Mouse (Mus musculus): ENCODE measurements around the gene Tmem88. TPM values are rescaled to one million over a fixed set of nuclear protein-coding genes. Genes with fewer than 3 reads are reported as not detected.

The Tmem88 gene
- polyA plus RNA-seq, 1 experiment from 2014 or later, result 5.9 TPM

- Histone ChIP-seq H3K4me2 (ENCODE audit: low read length) (peak within 1 kb of the TSS; percentile 92), H3K27me3 (ENCODE audit: control insufficient read depth, insufficient read depth, low read depth, low read length) (no peaks in the 10 kb centered on the region), H3K4me1 (ENCODE audit: control insufficient read depth, insufficient read depth, low read length) (peaks cover 48% of the 10 kb centered on the region), H3K27ac (ENCODE audit: low read length) (peak within 1 kb of the TSS; percentile 99), H3K36me3 (ENCODE audit: control insufficient read depth, insufficient read depth, low read length) (no peaks in the 10 kb centered on the region), H3K9ac (ENCODE audit: low read depth, low read length) (peak within 1 kb of the TSS; percentile 98), H3K4me3 (ENCODE audit: low read depth, low read length) (peak within 1 kb of the TSS; percentile 67), H3K9me3 (replicated peaks; ENCODE audit: control insufficient read depth, low read length, poor library complexity, severe bottlenecking) (no peaks in the 10 kb centered on the region)
- WGBS, result 27% methylated on average over 12 of the region's 12 CpGs
- ATAC-seq, result no peak
Measured at GRCm38 (mm10) chr11:69413221-69414181, 15.5 kb upstream of the Tmem88 start, which contains the start of gene Kdm6b. Kdm6b (minus strand) TSS chr11:69413675.

GRCm38 (mm10) chr11:69412548-69412947 lies 14.5 kb upstream of the Tmem88 start:
- peak overlapping the region; percentile 67 for H3K4me3 ChIP-seq (ENCODE audit: low read depth, low read length)
- peak overlapping the region; percentile 92 for H3K4me2 ChIP-seq (ENCODE audit: low read length)

GRCm38 (mm10) chr11:69411538-69412203 lies 13.6 kb upstream of the Tmem88 start:
- H3K27me3 ChIP-seq (ENCODE audit: control insufficient read depth, insufficient read depth, low read depth, low read length), result no peaks in the 10 kb centered on the region
- peaks cover 9% of the 10 kb centered on the region for H3K36me3 ChIP-seq (ENCODE audit: control insufficient read depth, insufficient read depth, low read length)
- peak overlapping the region; percentile 84 for H3K27ac ChIP-seq (ENCODE audit: low read length)
- peak overlapping the region; percentile 92 for H3K4me2 ChIP-seq (ENCODE audit: low read length)
- no peak for ATAC-seq
- H3K4me3 ChIP-seq (ENCODE audit: low read depth, low read length), result peak overlapping the region; percentile 75
- peaks cover 51% of the 10 kb centered on the region for H3K4me1 ChIP-seq (ENCODE audit: control insufficient read depth, insufficient read depth, low read length)
- no peaks in the 10 kb centered on the region for H3K9me3 ChIP-seq (replicated peaks; ENCODE audit: control insufficient read depth, low read length, poor library complexity, severe bottlenecking)
- H3K9ac ChIP-seq (ENCODE audit: low read depth, low read length), result peak overlapping the region; percentile 90
- under 1% methylated on average over 39 of the region's 39 CpGs for WGBS

More at GRCm38 (mm10) chr11:69412548-69412947, 14.5 kb upstream of the Tmem88 start:
- Histone ChIP-seq H3K36me3 (ENCODE audit: control insufficient read depth, insufficient read depth, low read length) (peaks cover under 1% of the 10 kb centered on the region; the same call in 1 of the 2 replicates), H3K9me3 (replicated peaks; ENCODE audit: control insufficient read depth, low read length, poor library complexity, severe bottlenecking) (no peaks in the 10 kb centered on the region), H3K27ac (ENCODE audit: low read length) (peak overlapping the region; percentile 99; the same call in 1 of the 2 replicates), H3K27me3 (ENCODE audit: control insufficient read depth, insufficient read depth, low read depth, low read length) (no peaks in the 10 kb centered on the region), H3K9ac (ENCODE audit: low read depth, low read length) (peak overlapping the region; percentile 98; the same call in 1 of the 2 replicates), H3K4me1 (ENCODE audit: control insufficient read depth, insufficient read depth, low read length) (peaks cover 58% of the 10 kb centered on the region)
- WGBS, result 53% methylated on average over 7 of the region's 7 CpGs
- no peak for ATAC-seq

GRCm38 (mm10) chr11:69411073-69411535 lies 13.1 kb upstream of the Tmem88 start:
- peak overlapping the region; percentile 75 for H3K4me3 ChIP-seq (ENCODE audit: low read depth, low read length)
- H3K4me1 ChIP-seq (ENCODE audit: control insufficient read depth, insufficient read depth, low read length), result peaks cover 51% of the 10 kb centered on the region
- H3K27ac ChIP-seq (ENCODE audit: low read length), result peak overlapping the region; percentile 84
- H3K27me3 ChIP-seq (ENCODE audit: control insufficient read depth, insufficient read depth, low read depth, low read length), result no peaks in the 10 kb centered on the region
- under 1% methylated on average over 26 of the region's 26 CpGs for WGBS
- peaks cover 13% of the 10 kb centered on the region for H3K36me3 ChIP-seq (ENCODE audit: control insufficient read depth, insufficient read depth, low read length)
- H3K9ac ChIP-seq (ENCODE audit: low read depth, low read length), result peak overlapping the region; percentile 90
- H3K4me2 ChIP-seq (ENCODE audit: low read length), result peak overlapping the region; percentile 92
- peak; percentile 44 for ATAC-seq
- no peaks in the 10 kb centered on the region for H3K9me3 ChIP-seq (replicated peaks; ENCODE audit: control insufficient read depth, low read length, poor library complexity, severe bottlenecking)

GRCm38 (mm10) chr11:69410310-69411072 lies 12.5 kb upstream of the Tmem88 start:
- WGBS, result under 1% methylated on average over 41 of the region's 41 CpGs
- peak overlapping the region; percentile 90 for H3K9ac ChIP-seq (ENCODE audit: low read depth, low read length)
- ATAC-seq, result peak; percentile 10; the same call in 1 of the 2 replicates
- no peaks in the 10 kb centered on the region for H3K9me3 ChIP-seq (replicated peaks; ENCODE audit: control insufficient read depth, low read length, poor library complexity, severe bottlenecking)
- peaks cover 51% of the 10 kb centered on the region for H3K4me1 ChIP-seq (ENCODE audit: control insufficient read depth, insufficient read depth, low read length)
- no peaks in the 10 kb centered on the region for H3K27me3 ChIP-seq (ENCODE audit: control insufficient read depth, insufficient read depth, low read depth, low read length)
- H3K4me3 ChIP-seq (ENCODE audit: low read depth, low read length), result peak overlapping the region; percentile 75
- peak overlapping the region; percentile 84 for H3K27ac ChIP-seq (ENCODE audit: low read length)
- H3K4me2 ChIP-seq (ENCODE audit: low read length), result peak overlapping the region; percentile 92
- H3K36me3 ChIP-seq (ENCODE audit: control insufficient read depth, insufficient read depth, low read length), result peaks cover 19% of the 10 kb centered on the region

- H3K4me1 ChIP-seq (ENCODE audit: control insufficient read depth, insufficient read depth, low read length), result peaks cover 51% of the 10 kb centered on the region
- H3K36me3 ChIP-seq (ENCODE audit: control insufficient read depth, insufficient read depth, low read length), result peaks cover 24% of the 10 kb centered on the region
- peak overlapping the region; percentile 84 for H3K27ac ChIP-seq (ENCODE audit: low read length)
- no peak for ATAC-seq
- WGBS, result 0% methylated on average over 18 of the region's 18 CpGs
- H3K9me3 ChIP-seq (replicated peaks; ENCODE audit: control insufficient read depth, low read length, poor library complexity, severe bottlenecking), result no peaks in the 10 kb centered on the region
- peak overlapping the region; percentile 90 for H3K9ac ChIP-seq (ENCODE audit: low read depth, low read length)
- H3K4me2 ChIP-seq (ENCODE audit: low read length), result peak overlapping the region; percentile 92
- peak overlapping the region; percentile 75 for H3K4me3 ChIP-seq (ENCODE audit: low read depth, low read length)
- no peaks in the 10 kb centered on the region for H3K27me3 ChIP-seq (ENCODE audit: control insufficient read depth, insufficient read depth, low read depth, low read length)
Measured at GRCm38 (mm10) chr11:69410045-69410309, 11.9 kb upstream of the Tmem88 start.

- no peaks in the 10 kb centered on the region for H3K9me3 ChIP-seq (replicated peaks; ENCODE audit: control insufficient read depth, low read length, poor library complexity, severe bottlenecking)
- H3K36me3 ChIP-seq (ENCODE audit: control insufficient read depth, insufficient read depth, low read length), result peaks cover 29% of the 10 kb centered on the region
- H3K9ac ChIP-seq (ENCODE audit: low read depth, low read length), result peak overlapping the region; percentile 90
- no peaks in the 10 kb centered on the region for H3K27me3 ChIP-seq (ENCODE audit: control insufficient read depth, insufficient read depth, low read depth, low read length)
- under 1% methylated on average over 36 of the region's 46 CpGs for whole genome bisulfite sequencing
- H3K4me3 ChIP-seq (ENCODE audit: low read depth, low read length), result peak overlapping the region; percentile 75
- peak overlapping the region; percentile 92 for H3K4me2 ChIP-seq (ENCODE audit: low read length)
- no peak for ATAC-seq
- peak overlapping the region; percentile 84 for H3K27ac ChIP-seq (ENCODE audit: low read length)
- H3K4me1 ChIP-seq (ENCODE audit: control insufficient read depth, insufficient read depth, low read length), result peaks cover 47% of the 10 kb centered on the region
Measured at GRCm38 (mm10) chr11:69409378-69410044, 11.5 kb upstream of the Tmem88 start.

Measured in midbrain, embryonic 16.5 days (tissue).